Mouse (Mus musculus): ENCODE measurements around the gene Sys1. TPM values are rescaled to one million over a fixed set of nuclear protein-coding genes. Genes with fewer than 3 reads are reported as not detected.

The Sys1 gene
- polyA plus RNA-seq, 1 experiment from 2014 or later: 76.9 TPM

DNA sequence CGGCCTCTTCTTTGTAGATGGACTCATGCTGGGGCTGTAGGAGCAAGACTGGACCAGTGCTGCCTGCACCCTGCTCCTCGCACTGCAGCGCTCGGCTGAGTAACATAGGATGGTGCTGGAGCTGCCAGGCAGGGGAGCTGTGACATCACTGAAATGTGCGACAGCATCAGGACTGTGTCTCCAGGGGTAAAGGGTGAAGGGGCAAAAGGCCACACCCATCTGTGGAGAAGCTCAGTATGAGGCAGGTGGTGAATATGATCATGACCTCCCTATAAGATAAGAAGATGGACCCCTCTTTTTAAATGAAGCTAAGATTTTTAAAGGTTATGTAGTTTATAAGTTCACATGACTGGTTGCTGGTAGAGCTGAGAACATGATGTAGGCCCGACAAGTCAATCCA is 16.9 kb downstream of the Sys1 start, which contains the start of gene Trp53tg5:
Gene Trp53tg5 (minus strand): TSS at position 101 of the 400 bp plus-strand sequence.
- no peak for ATAC-seq
- no peak within 1 kb of the TSS for H3K27ac ChIP-seq (ENCODE audit: low read length)
- H3K4me2 ChIP-seq (ENCODE audit: low read length): no peak within 1 kb of the TSS
- H3K27me3 ChIP-seq (replicated peaks; ENCODE audit: control insufficient read depth, insufficient read depth, low read length): no peaks in the 10 kb centered on the region
- H3K9me3 ChIP-seq (ENCODE audit: control insufficient read depth, low read length): no peaks in the 10 kb centered on the region
- peaks cover 4% of the 10 kb centered on the region; the same call in 1 of the 2 replicates for H3K36me3 ChIP-seq (ENCODE audit: control insufficient read depth, insufficient read depth)
- H3K4me1 ChIP-seq (replicated peaks; ENCODE audit: control insufficient read depth, insufficient read depth, low read length): no peaks in the 10 kb centered on the region
- WGBS: 88% methylated on average over 6 of the region's 6 CpGs
- no peak within 1 kb of the TSS for H3K9ac ChIP-seq (replicated peaks; ENCODE audit: low read depth, low read length)
- H3K4me3 ChIP-seq (replicated peaks; ENCODE audit: low read length): no peak within 1 kb of the TSS

DNA sequence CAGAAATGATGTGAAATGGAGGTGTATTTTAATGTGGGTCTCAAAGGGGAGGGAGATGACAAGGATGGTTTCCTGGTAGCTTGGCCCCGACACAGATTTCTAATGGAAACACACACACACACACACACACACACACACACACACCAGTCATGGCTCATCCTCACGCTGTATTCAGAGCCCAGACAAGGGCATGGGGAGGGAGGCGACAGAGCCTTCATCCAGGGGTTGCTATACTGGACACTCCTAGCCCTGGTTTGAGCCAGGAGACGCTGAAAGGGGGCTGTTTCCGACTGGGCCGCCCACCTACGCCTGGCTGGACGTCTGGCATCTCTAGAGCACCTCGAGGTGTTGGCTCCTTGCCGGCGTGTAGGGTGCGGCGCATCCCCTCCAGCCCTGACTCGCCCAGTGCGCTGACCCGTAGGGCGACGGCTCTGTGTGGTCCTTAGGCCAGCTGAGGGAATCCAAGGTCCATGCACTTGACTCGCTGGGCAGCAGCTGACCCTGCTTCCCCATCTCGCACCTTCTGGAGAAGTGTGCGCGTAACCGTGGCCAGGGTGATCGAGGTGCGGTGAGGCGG is 29.0 kb downstream of the Sys1 start, which contains the start of gene Dbndd2:
Gene Dbndd2 (plus strand): TSS at position 426 of the 577 bp plus-strand sequence.
- H3K4me3 ChIP-seq (replicated peaks; ENCODE audit: low read length): peak within 1 kb of the TSS; percentile 74

DNA sequence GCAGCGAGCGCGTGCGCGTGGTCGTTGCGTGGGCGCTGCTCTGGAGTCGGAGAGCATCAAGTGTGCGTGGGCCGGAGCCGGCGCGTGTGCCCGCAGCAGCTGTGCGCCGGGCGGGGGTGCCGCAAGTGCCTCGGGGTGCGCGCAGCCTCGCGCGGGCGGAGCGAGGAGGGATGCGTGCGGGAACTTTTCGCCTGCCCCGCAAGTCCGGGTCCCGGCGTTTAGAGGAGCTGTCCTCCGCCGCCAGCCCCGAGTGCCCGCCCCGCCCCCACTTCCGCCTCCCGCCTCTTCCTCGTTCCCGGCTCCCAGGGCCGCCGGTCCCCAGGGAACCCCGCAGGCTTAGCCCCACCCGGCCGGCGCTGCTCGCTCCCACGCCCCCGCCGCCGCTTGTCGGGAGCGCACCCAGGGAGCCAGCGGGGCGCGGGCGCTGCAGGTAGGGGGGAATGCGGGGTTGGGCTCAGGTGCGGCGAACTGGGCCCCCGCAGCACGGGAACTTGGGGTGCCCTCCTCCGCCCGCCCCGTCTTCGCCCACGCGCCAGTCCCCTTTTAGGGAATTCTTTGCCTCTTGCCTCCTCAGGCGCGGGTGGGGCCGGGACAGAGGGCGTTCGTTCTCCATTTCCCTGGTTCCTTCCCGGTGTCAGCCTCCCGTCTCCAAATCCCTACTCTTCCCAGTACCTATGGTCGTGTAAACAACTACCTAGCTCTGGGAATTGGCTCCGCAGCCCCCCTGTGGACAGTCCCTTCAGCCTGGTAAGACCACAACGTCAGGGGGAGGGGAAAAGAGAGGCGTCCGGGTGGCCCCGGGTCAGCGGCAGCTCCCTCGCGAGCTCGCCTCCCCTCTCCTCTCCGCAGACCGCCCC is 29.7 kb downstream of the Sys1 start:
- peaks cover 2% of the 10 kb centered on the region; the same call in 1 of the 2 replicates for H3K27me3 ChIP-seq (replicated peaks; ENCODE audit: control insufficient read depth, insufficient read depth, low read length)
- H3K9ac ChIP-seq (replicated peaks; ENCODE audit: low read depth, low read length): peak overlapping the region; percentile 67
- peak overlapping the region; percentile 99 for H3K4me2 ChIP-seq (ENCODE audit: low read length)
- peaks cover 16% of the 10 kb centered on the region for H3K4me1 ChIP-seq (replicated peaks; ENCODE audit: control insufficient read depth, insufficient read depth, low read length)
- WGBS: 0% methylated on average over 70 of the region's 90 CpGs
- ATAC-seq: peak; percentile 70
- no peaks in the 10 kb centered on the region for H3K9me3 ChIP-seq (ENCODE audit: control insufficient read depth, low read length)
- H3K36me3 ChIP-seq (ENCODE audit: control insufficient read depth, insufficient read depth): peaks cover 5% of the 10 kb centered on the region; the same call in 1 of the 2 replicates
- H3K4me3 ChIP-seq (replicated peaks; ENCODE audit: low read length): peak overlapping the region; percentile 74
- no peak overlapping the region for H3K27ac ChIP-seq (ENCODE audit: low read length)

More for the DNA sequence above, 29.0 kb downstream of the Sys1 start, which contains the start of gene Dbndd2:
- ATAC-seq: peak; percentile 53
- Histone ChIP-seq H3K27me3 (replicated peaks; ENCODE audit: control insufficient read depth, insufficient read depth, low read length) (peaks cover 2% of the 10 kb centered on the region; the same call in 1 of the 2 replicates), H3K36me3 (ENCODE audit: control insufficient read depth, insufficient read depth) (peaks cover 5% of the 10 kb centered on the region; the same call in 1 of the 2 replicates), H3K9ac (replicated peaks; ENCODE audit: low read depth, low read length) (peak within 1 kb of the TSS; percentile 67), H3K9me3 (ENCODE audit: control insufficient read depth, low read length) (no peaks in the 10 kb centered on the region), H3K27ac (ENCODE audit: low read length) (no peak within 1 kb of the TSS), H3K4me1 (replicated peaks; ENCODE audit: control insufficient read depth, insufficient read depth, low read length) (peaks cover 16% of the 10 kb centered on the region), H3K4me2 (ENCODE audit: low read length) (peak within 1 kb of the TSS; percentile 99)
- WGBS: 1% methylated on average over 26 of the region's 26 CpGs

DNA sequence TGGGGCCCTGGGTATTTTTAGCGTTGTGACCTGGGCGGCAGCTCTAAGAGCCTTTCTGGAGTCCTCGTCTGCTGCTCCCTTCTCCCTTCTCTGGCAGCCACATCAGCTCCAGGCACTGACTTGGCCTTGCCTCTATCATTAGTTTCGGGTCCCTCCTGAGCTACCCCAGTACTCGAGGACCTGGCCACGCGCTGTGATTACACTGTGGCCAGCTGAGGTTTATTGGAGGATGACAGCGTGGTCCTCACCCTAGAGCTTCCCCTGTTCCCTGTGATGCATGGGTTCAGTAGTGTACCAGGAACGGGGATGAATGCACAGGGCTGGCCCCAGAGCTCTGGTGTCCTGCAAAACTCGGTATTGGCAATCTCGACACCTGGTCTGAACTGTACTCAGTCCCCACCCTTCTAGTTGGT is 30.4 kb downstream of the Sys1 start:
- Histone ChIP-seq H3K4me3 (replicated peaks; ENCODE audit: low read length) (peak overlapping the region; percentile 74), H3K36me3 (ENCODE audit: control insufficient read depth, insufficient read depth) (peaks cover 5% of the 10 kb centered on the region; the same call in 1 of the 2 replicates), H3K9me3 (ENCODE audit: control insufficient read depth, low read length) (no peaks in the 10 kb centered on the region), H3K4me2 (ENCODE audit: low read length) (peak overlapping the region; percentile 99), H3K27ac (ENCODE audit: low read length) (no peak overlapping the region), H3K4me1 (replicated peaks; ENCODE audit: control insufficient read depth, insufficient read depth, low read length) (peaks cover 16% of the 10 kb centered on the region), H3K9ac (replicated peaks; ENCODE audit: low read depth, low read length) (peak overlapping the region; percentile 67; the same call in 1 of the 2 replicates), H3K27me3 (replicated peaks; ENCODE audit: control insufficient read depth, insufficient read depth, low read length) (peaks cover 2% of the 10 kb centered on the region; the same call in 1 of the 2 replicates)
- ATAC-seq: no peak
- WGBS: 12% methylated on average over 11 of the region's 11 CpGs

DNA sequence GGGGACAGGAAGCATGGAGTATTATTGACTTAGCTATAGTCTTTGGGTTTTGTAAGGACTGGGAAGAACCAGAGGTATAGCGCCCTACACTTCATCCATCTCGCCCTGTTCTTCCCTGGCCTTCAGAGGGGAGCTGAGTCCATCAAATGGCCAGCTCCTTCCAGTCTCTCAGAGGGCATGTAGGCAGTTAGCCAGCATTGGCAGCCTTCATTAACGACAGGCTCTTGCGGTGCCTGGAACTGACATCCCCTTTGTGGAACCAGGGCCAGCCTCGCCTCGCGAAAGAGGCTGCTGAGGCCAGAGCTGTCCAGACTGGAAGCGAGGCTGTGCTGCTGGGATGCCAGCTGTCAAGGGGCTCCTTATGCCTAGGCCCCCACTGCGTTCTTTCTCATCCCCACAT is 31.0 kb downstream of the Sys1 start:
- Histone ChIP-seq H3K27ac (ENCODE audit: low read length) (no peak overlapping the region), H3K9ac (replicated peaks; ENCODE audit: low read depth, low read length) (no peak overlapping the region), H3K4me1 (replicated peaks; ENCODE audit: control insufficient read depth, insufficient read depth, low read length) (peaks cover 16% of the 10 kb centered on the region), H3K27me3 (replicated peaks; ENCODE audit: control insufficient read depth, insufficient read depth, low read length) (peaks cover 2% of the 10 kb centered on the region; the same call in 1 of the 2 replicates), H3K36me3 (ENCODE audit: control insufficient read depth, insufficient read depth) (peaks cover 5% of the 10 kb centered on the region; the same call in 1 of the 2 replicates), H3K4me3 (replicated peaks; ENCODE audit: low read length) (no peak overlapping the region), H3K9me3 (ENCODE audit: control insufficient read depth, low read length) (no peaks in the 10 kb centered on the region), H3K4me2 (ENCODE audit: low read length) (no peak overlapping the region)
- ATAC-seq: no peak
- WGBS: 56% methylated on average over 9 of the region's 9 CpGs

DNA sequence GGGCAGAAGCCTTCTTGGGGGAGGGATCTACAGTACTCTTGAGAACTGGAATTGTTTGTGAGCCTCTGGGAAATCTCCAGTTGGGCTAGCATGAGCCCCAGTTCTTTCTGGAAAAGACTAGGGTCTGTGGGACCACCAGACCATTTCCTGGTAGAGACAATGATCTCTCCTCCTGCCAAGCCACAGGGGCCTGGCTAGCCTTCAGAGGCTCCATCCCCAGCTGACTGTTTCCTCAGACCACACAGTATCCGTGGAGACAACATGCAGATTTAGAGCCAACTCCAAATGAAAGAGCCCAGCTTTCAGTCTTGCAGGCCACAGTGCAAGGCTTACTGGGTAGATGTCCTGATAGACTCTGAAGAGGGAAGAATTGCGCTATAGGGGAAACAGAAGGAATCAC is 37.4 kb downstream of the Sys1 start:
- 54% methylated on average over 2 of the region's 2 CpGs for WGBS
- ATAC-seq: no peak

DNA sequence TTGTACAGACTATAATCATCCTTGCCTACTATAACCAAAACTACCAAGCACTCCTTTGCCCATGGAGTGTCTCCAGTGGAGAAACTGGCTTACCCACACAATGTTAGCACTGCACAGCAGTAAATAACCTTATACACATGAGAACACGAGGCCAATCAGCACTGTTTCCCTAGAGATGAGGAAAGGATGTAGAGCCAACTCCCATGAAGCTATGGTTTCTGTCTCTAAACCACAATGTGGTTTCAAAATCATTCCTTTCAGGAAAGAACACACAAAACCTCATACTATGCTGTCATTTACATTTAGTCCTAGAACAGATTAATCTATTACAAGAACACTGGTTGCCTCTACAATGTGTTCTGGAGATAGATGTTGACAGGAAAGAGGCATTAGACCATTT is 39.6 kb downstream of the Sys1 start:
- no peak overlapping the region for H3K27ac ChIP-seq (ENCODE audit: low read length)
- no peaks in the 10 kb centered on the region for H3K27me3 ChIP-seq (replicated peaks; ENCODE audit: control insufficient read depth, insufficient read depth, low read length)
- H3K9ac ChIP-seq (replicated peaks; ENCODE audit: low read depth, low read length): no peak overlapping the region
- H3K4me3 ChIP-seq (replicated peaks; ENCODE audit: low read length): no peak overlapping the region
- H3K4me2 ChIP-seq (ENCODE audit: low read length): peak overlapping the region; percentile 87; the same call in 1 of the 2 replicates
- peaks cover 3% of the 10 kb centered on the region; the same call in 1 of the 2 replicates for H3K36me3 ChIP-seq (ENCODE audit: control insufficient read depth, insufficient read depth)
- ATAC-seq: no peak
- no peaks in the 10 kb centered on the region for H3K9me3 ChIP-seq (ENCODE audit: control insufficient read depth, low read length)
- WGBS: 74% methylated on average over 1 of the region's 1 CpGs
- H3K4me1 ChIP-seq (replicated peaks; ENCODE audit: control insufficient read depth, insufficient read depth, low read length): peaks cover 10% of the 10 kb centered on the region

More for the DNA sequence above, 37.4 kb downstream of the Sys1 start:
- H3K4me1 ChIP-seq (replicated peaks; ENCODE audit: control insufficient read depth, insufficient read depth, low read length): peaks cover 10% of the 10 kb centered on the region
- no peak overlapping the region for H3K4me3 ChIP-seq (replicated peaks; ENCODE audit: low read length)
- no peak overlapping the region for H3K27ac ChIP-seq (ENCODE audit: low read length)
- no peak overlapping the region for H3K4me2 ChIP-seq (ENCODE audit: low read length)
- H3K27me3 ChIP-seq (replicated peaks; ENCODE audit: control insufficient read depth, insufficient read depth, low read length): no peaks in the 10 kb centered on the region
- H3K36me3 ChIP-seq (ENCODE audit: control insufficient read depth, insufficient read depth): peaks cover 5% of the 10 kb centered on the region; the same call in 1 of the 2 replicates
- no peak overlapping the region for H3K9ac ChIP-seq (replicated peaks; ENCODE audit: low read depth, low read length)
- no peaks in the 10 kb centered on the region for H3K9me3 ChIP-seq (ENCODE audit: control insufficient read depth, low read length)

DNA sequence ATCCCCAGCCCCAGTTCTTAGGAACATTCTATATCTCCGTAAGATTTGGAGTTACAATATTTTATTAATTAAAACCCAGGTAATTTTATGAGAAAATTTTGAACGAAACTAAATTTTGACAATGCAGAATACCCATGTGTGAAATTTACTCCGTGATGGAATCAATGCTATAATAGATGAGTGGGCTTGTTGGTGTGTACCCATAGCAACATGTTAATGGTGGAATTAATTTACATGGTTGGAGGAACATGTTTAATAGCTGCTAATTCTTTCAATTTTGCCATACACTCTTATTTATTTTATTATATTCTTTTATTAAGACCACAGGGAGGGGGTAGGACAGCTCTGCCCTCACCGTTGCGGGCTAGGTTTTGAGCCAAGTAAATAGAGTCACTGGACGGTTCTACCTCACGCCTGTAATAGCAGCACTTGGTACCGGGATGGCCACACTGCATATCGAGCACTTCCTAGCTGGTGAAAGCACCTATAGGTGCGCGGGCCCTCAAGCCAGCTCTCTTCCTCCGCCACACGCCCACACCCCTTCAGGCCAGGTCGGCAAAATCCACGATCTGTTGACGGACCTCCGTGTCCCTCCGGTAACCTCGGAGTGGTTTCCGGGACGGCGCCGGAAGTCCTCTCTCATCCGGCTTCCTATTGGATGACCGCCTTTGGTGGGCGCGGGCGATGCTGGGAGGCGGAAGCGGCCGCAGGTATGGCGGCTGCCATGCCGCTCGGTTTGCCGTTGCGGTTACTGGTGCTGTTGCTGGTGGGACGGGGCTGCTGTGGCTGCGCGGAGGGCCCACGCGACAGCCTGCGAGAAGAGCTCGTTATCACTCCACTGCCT is 40.3 kb downstream of the Sys1 start, which contains the start of gene Pigt:
Gene Pigt (plus strand): TSS at position 674 of the 844 bp plus-strand sequence.
- peaks cover 8% of the 10 kb centered on the region for H3K36me3 ChIP-seq (ENCODE audit: control insufficient read depth, insufficient read depth)
- H3K4me1 ChIP-seq (replicated peaks; ENCODE audit: control insufficient read depth, insufficient read depth, low read length): peaks cover 10% of the 10 kb centered on the region
- 4% methylated on average over 43 of the region's 43 CpGs for WGBS
- H3K4me2 ChIP-seq (ENCODE audit: low read length): peak within 1 kb of the TSS; percentile 87
- H3K9me3 ChIP-seq (ENCODE audit: control insufficient read depth, low read length): no peaks in the 10 kb centered on the region
- no peaks in the 10 kb centered on the region for H3K27me3 ChIP-seq (replicated peaks; ENCODE audit: control insufficient read depth, insufficient read depth, low read length)
- H3K9ac ChIP-seq (replicated peaks; ENCODE audit: low read depth, low read length): peak within 1 kb of the TSS; percentile 82
- H3K4me3 ChIP-seq (replicated peaks; ENCODE audit: low read length): peak within 1 kb of the TSS; percentile 94
- ATAC-seq: peak; percentile 98
- peak within 1 kb of the TSS; percentile 58; the same call in 1 of the 2 replicates for H3K27ac ChIP-seq (ENCODE audit: low read length)
